Mouse (Mus musculus): ENCODE results near the gene Emilin2. TPM values are rescaled to one million over a fixed set of nuclear protein-coding genes. Genes with fewer than 3 reads are reported as not detected.

Gene Emilin2
- polyA plus RNA-seq, 1 experiment = 32.0 TPM

DNA sequence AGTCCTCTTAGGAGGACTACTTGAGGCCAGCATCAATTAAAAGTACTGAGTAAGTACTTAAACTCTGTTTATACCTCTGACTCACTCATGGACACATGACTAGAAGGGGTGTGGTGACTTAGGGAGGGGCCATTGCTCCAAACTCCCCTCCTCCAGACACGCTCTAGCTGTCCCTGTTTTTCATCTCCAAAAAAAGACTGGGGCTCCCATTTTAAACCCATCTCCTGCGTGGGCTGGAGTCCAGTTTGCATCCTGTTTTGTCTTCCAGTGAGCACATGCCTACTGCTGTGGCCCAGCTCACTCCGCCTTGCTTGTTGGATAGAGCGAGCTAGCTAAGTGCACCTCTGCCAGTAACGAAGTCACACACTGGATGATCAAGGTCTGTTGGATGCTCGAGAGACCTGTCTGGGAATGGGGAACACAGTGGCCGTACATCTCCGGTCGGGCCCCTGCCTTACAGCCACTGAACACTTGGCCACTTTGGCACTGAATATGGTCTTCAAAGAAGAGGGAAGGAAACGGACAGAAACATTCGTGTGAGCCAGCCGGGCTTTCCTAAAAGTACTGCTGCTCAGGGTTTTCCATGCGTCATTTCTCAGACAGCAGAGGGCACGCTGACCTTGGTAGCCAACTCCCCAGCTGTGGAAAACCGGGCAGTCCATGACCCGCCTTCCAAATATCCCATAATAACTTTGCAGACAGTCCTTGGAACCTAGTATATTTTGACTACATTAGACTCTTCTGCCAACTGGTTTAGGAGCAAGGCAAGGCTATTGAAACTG is 60.8 kb downstream of the Emilin2 start:
- H3K4me3 ChIP-seq (replicated peaks) = no peak overlapping the region
- peaks cover 100% of the 10 kb centered on the region for H3K36me3 ChIP-seq (ENCODE audit: control insufficient read depth)
- H3K9me3 ChIP-seq (ENCODE audit: control insufficient read depth, low read length) = no peaks in the 10 kb centered on the region
- peaks cover 74% of the 10 kb centered on the region for H3K4me1 ChIP-seq (ENCODE audit: control insufficient read depth)
- no peaks in the 10 kb centered on the region for H3K27me3 ChIP-seq (ENCODE audit: control insufficient read depth)
- TF ChIP-seq TAL1 (IDR thresholded peaks at IDR 0.05; ENCODE audit: low read length) (no peak), GATA1 (IDR thresholded peaks at IDR 0.05; ENCODE audit: low read length) (no peak)

DNA sequence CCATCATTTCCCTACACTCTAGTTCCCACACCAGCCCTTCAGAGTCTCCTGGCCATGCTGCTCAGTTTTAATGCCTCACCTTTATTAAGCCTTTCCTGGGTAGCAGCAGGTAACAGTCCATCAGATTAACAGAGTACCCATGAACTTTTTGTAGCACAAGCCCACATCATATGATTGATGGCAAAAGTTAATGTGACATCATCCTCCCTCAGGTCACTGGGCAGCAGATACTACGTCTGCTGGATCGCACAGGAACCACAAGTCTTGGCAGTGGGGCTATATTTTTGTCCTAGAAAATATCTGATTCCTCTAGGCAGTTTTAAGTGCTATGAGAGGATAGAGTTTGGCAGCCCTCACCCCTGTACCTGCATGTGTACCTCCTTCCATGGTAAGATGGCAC is 61.7 kb downstream of the Emilin2 start:
- peaks cover 100% of the 10 kb centered on the region for H3K36me3 ChIP-seq (ENCODE audit: control insufficient read depth)
- no peaks in the 10 kb centered on the region for H3K27me3 ChIP-seq (ENCODE audit: control insufficient read depth)
- no peak for TF ChIP-seq GATA1 (IDR thresholded peaks at IDR 0.05; ENCODE audit: low read length)
- TF ChIP-seq TAL1 (IDR thresholded peaks at IDR 0.05; ENCODE audit: low read length) = no peak
- H3K4me1 ChIP-seq (ENCODE audit: control insufficient read depth) = peaks cover 64% of the 10 kb centered on the region
- no peaks in the 10 kb centered on the region for H3K9me3 ChIP-seq (ENCODE audit: control insufficient read depth, low read length)
- no peak overlapping the region for H3K4me3 ChIP-seq (replicated peaks)

DNA sequence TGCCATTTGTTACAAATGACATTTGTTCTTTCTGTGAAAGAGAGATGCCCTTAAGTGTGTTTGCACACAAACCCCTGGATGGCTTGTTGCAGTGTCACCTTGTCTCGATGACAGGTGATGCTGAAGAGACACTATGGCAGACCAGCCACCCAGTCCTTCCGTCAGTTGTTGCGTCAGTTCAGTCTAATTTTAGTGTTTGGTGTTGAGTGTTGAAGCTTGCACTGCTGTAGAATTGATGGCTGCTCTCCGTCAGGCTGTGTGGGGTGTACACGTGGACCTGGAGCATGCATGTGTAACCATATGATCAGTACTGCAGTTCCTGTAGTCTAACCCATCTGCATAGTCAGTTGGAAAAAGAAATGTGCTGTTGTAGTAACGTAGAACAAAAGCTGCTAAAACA is 62.8 kb downstream of the Emilin2 start:
- no peaks in the 10 kb centered on the region for H3K27me3 ChIP-seq (ENCODE audit: control insufficient read depth)
- peaks cover 100% of the 10 kb centered on the region for H3K36me3 ChIP-seq (ENCODE audit: control insufficient read depth)
- no peak for TF ChIP-seq GATA1 (IDR thresholded peaks at IDR 0.05; ENCODE audit: low read length)
- TF ChIP-seq TAL1 (IDR thresholded peaks at IDR 0.05; ENCODE audit: low read length) = no peak
- no peak overlapping the region for H3K4me3 ChIP-seq (replicated peaks)
- no peaks in the 10 kb centered on the region for H3K9me3 ChIP-seq (ENCODE audit: control insufficient read depth, low read length)
- H3K4me1 ChIP-seq (ENCODE audit: control insufficient read depth) = peaks cover 56% of the 10 kb centered on the region

DNA sequence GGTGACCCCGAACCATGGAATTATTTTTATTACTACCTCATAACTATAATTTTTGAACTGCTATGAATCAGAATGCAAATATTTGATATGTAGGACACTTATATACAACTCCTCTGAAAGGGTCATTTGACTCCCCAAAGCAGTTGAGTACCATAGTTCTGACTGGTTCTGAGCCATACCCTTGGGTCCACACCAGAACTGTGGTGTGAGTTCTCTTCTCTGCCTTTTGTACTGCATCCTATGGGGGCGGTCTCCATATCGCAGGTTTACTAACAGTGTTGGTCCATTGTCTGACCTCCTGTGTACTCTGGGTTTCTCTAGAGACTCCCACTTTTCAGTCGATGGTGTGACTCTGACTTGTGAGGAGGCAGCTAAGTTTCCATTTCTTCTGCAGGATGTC is 65.8 kb downstream of the Emilin2 start:
- H3K4me3 ChIP-seq (replicated peaks) = no peak overlapping the region
- H3K36me3 ChIP-seq (ENCODE audit: control insufficient read depth) = peaks cover 100% of the 10 kb centered on the region
- H3K4me1 ChIP-seq (ENCODE audit: control insufficient read depth) = peaks cover 35% of the 10 kb centered on the region
- H3K9me3 ChIP-seq (ENCODE audit: control insufficient read depth, low read length) = no peaks in the 10 kb centered on the region
- TF ChIP-seq TAL1 (IDR thresholded peaks at IDR 0.05; ENCODE audit: low read length) = no peak
- H3K27me3 ChIP-seq (ENCODE audit: control insufficient read depth) = no peaks in the 10 kb centered on the region

DNA sequence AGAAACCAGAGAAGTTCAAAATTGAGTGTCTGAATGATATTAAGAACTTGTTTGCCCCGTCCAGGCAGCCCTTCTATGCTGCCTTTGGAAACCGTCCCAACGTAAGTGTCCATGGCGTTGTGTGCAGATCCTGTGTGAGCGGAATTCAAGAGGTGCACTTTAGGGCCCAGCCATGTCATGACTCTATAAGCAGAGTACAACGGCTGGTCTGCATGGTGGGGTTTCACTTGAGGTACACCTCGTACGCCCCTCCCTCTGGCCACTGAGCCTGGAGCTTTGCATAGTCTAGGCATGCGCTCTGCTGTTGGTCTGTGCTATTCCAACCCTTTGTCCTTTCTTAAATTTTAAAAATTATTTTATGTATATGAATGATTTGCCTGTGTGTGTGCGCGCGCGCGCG is 66.6 kb downstream of the Emilin2 start:
- H3K4me1 ChIP-seq (ENCODE audit: control insufficient read depth) = peaks cover 28% of the 10 kb centered on the region
- no peak overlapping the region for H3K4me3 ChIP-seq (replicated peaks)
- H3K27me3 ChIP-seq (ENCODE audit: control insufficient read depth) = no peaks in the 10 kb centered on the region
- no peak for TF ChIP-seq GATA1 (IDR thresholded peaks at IDR 0.05; ENCODE audit: low read length)
- TF ChIP-seq TAL1 (IDR thresholded peaks at IDR 0.05; ENCODE audit: low read length) = no peak
- peaks cover 100% of the 10 kb centered on the region for H3K36me3 ChIP-seq (ENCODE audit: control insufficient read depth)
- no peaks in the 10 kb centered on the region for H3K9me3 ChIP-seq (ENCODE audit: control insufficient read depth, low read length)

DNA sequence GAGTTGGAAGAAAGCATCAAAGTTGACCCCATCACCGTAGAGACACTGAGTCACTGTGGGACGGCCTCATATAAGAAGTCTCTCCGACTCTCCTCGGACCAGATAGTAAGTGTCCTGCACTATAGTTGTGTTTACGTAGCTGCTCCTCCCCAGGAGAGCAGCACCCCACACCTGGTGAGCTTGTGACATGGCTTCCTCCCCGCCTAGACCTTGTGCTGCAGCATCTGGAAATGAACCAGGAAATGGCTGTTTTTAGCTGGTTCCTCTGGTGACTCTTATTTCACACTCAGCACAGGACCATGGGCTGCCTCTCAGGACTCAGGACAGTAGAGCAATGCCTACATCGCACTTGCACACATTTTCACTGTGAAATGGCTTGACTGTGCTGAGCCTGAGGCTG is 69.1 kb downstream of the Emilin2 start:
- Histone ChIP-seq H3K36me3 (ENCODE audit: control insufficient read depth) (peaks cover 100% of the 10 kb centered on the region), H3K9me3 (ENCODE audit: control insufficient read depth, low read length) (no peaks in the 10 kb centered on the region), H3K4me1 (ENCODE audit: control insufficient read depth) (peaks cover 38% of the 10 kb centered on the region), H3K4me3 (replicated peaks) (no peak overlapping the region), H3K27me3 (ENCODE audit: control insufficient read depth) (no peaks in the 10 kb centered on the region)
- no peak for TF ChIP-seq GATA1 (IDR thresholded peaks at IDR 0.05; ENCODE audit: low read length)
- no peak for TF ChIP-seq TAL1 (IDR thresholded peaks at IDR 0.05; ENCODE audit: low read length)

DNA sequence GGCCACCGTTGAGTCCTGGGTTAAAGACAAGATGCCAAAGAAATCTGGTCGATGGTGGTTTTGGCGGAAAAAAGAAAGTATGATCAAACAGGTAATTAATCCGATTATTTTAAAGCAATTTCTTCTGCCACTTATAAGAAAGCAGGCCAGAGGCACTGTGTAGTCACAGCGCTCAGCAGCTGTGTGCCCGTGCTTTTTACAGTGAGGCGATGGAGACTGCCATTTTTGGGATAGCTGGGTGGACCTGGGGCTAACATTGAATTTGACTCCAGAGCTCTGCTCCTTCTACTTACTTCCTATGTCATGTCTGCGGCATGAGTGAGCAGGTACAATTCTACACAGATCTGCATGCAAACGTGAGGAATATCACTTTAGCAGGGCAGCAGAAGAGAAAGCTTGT is 71.0 kb downstream of the Emilin2 start:
- peaks cover 49% of the 10 kb centered on the region for H3K4me1 ChIP-seq (ENCODE audit: control insufficient read depth)
- H3K4me3 ChIP-seq (replicated peaks) = no peak overlapping the region
- peaks cover 100% of the 10 kb centered on the region for H3K36me3 ChIP-seq (ENCODE audit: control insufficient read depth)
- no peaks in the 10 kb centered on the region for H3K9me3 ChIP-seq (ENCODE audit: control insufficient read depth, low read length)
- H3K27me3 ChIP-seq (ENCODE audit: control insufficient read depth) = no peaks in the 10 kb centered on the region
- TF ChIP-seq GATA1 (IDR thresholded peaks at IDR 0.05; ENCODE audit: low read length) (no peak), TAL1 (IDR thresholded peaks at IDR 0.05; ENCODE audit: low read length) (no peak)

DNA sequence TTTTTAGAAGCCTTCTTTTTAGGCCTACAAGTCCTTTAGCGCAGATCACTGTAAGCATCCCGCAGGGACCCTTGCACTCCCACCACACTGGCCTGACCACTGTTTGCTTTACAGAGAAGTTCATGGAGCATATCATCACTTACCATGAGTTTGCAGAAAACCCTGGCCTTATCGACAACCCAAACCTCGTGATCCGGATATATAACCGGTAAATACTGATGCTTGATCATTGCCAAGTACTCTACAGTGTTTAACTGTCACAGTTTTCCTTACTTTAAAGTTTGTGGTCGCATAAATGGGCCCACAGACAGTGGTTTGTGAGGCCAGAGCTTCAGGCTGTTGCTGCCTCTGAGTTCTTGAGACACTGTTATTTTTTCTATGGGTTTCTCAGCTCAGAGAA is 73.3 kb downstream of the Emilin2 start:
- H3K27me3 ChIP-seq (ENCODE audit: control insufficient read depth) = no peaks in the 10 kb centered on the region
- H3K36me3 ChIP-seq (ENCODE audit: control insufficient read depth) = peaks cover 100% of the 10 kb centered on the region
- H3K9me3 ChIP-seq (ENCODE audit: control insufficient read depth, low read length) = no peaks in the 10 kb centered on the region
- TF ChIP-seq TAL1 (IDR thresholded peaks at IDR 0.05; ENCODE audit: low read length) (no peak), GATA1 (IDR thresholded peaks at IDR 0.05; ENCODE audit: low read length) (peak; percentile 52)
- H3K4me3 ChIP-seq (replicated peaks) = peak overlapping the region; percentile 2
- peaks cover 70% of the 10 kb centered on the region for H3K4me1 ChIP-seq (ENCODE audit: control insufficient read depth)

DNA sequence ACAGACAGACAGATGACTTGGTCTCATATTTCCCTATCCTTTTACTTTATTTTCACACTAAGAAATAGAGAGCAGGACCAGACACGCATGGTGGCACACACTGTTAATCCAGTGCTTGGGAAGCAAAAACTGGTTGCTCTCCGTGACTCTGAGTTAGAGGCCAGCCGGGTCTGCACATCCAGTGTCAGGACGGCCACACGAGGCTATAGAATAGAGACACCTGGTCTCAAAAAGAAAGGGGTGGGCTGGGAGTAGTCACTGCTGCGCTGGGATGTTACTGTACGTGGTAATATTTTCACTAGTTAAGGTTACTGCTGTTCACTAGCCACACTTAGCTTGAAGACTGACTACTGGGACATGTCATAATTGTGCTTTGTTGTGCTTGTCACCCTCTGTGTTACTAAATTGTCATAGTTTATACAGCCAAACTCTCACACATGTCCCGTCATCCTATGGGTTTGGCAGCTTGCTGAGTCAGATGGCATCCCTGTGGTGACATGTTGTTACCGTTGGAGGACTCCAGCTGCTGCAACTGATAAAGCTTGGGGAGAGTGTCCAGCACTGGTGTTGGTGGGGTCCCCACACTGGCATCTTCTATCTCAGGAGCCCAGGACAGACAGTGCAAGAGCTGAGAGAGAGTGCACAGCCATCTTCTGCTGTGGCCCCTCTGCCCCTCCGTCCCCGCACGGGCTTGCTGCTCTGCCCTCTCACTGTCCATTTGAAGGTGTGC is 76.4 kb downstream of the Emilin2 start:
- peak overlapping the region; percentile 52 for H3K4me3 ChIP-seq (replicated peaks)
- peaks cover 83% of the 10 kb centered on the region for H3K4me1 ChIP-seq (ENCODE audit: control insufficient read depth)
- no peaks in the 10 kb centered on the region for H3K9me3 ChIP-seq (ENCODE audit: control insufficient read depth, low read length)
- no peaks in the 10 kb centered on the region for H3K27me3 ChIP-seq (ENCODE audit: control insufficient read depth)
- peak; percentile 98 for TF ChIP-seq TAL1 (IDR thresholded peaks at IDR 0.05; ENCODE audit: low read length)
- TF ChIP-seq GATA1 (IDR thresholded peaks at IDR 0.05; ENCODE audit: low read length) = peak; percentile 96
- H3K36me3 ChIP-seq (ENCODE audit: control insufficient read depth) = peaks cover 100% of the 10 kb centered on the region
